10 mouse cellular contexts compared by ENCODE assay signal in the genomic region with DNA sequence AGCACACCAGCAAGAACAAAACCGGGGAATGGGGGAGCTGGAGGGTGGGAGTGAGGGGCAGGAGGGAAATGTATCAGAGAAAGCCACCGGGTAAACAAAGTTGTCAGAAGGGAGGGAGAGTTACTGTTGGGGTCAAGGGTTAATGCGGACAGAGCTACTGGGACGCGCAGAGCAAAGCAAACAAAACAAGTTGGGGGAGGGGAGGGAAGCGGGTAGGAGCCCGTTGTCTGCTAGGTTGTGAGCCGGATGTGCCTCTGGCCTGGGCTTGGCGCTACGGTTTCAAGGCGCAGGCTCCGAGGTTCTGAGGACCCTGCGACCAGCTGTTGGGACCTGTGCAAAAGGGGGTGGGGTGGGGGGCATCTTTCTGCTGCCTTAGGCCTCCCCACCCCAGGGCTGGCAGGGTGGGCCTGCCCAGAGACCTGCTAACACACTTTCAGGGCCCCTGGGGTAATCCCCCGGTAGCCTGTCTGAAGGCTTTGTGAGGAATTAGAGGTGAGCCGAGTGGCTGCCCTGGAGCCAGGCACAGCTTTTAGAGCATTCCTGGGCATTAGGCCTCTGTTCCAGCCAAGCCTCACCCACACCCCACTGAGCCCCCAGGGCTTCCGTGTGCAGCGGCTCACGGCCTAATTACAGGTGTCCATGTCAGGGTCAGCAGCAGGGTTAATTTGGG. TPM values are rescaled to one million over a fixed set of nuclear protein-coding genes. Genes with fewer than 3 reads are reported as not detected.
DNase-seq lines count a peak whose midpoint lies in the region; ATAC-seq and TF ChIP-seq lines count a peak whose summit lies in the region.
"Had no signal": no experiment of that assay in that cellular context is flagged by ENCODE, and none has a peak within 500 bp of the region (broad histone marks: within the 10 kb centered on the region; RNA-seq: fewer than 3 reads in every experiment).

No protein-coding gene starts in this region.

- H3K9ac ChIP-seq in heart, embryonic 12.5 days = no peak overlapping the region
- 0 out of 2 replicates have a peak overlapping the region, but pooled peaks have one; percentile 24 for H3K9ac ChIP-seq in midbrain, postnatal 0 days (replicated peaks; ENCODE audit: low read length, poor library complexity, severe bottlenecking)

- H3K36me3 ChIP-seq in heart, embryonic 12.5 days = no peaks in the 10 kb centered on the region
- no peaks in the 10 kb centered on the region for H3K36me3 ChIP-seq in midbrain, postnatal 0 days (ENCODE audit: insufficient read depth, low read length)

- no peak overlapping the region for H3K27ac ChIP-seq in heart, embryonic 12.5 days (ENCODE audit: poor library complexity, severe bottlenecking)
- H3K27ac ChIP-seq in midbrain, postnatal 0 days (ENCODE audit: low read depth, low read length) = no peak overlapping the region
- H3K27ac ChIP-seq: left cerebral cortex, adult 2 months had no signal

- H3K27me3 ChIP-seq in heart, embryonic 12.5 days (replicated peaks) = peaks cover 6% of the 10 kb centered on the region
- no peaks in the 10 kb centered on the region for H3K27me3 ChIP-seq in midbrain, postnatal 0 days (ENCODE audit: insufficient read depth, low read length)

- H3K9me3 ChIP-seq in heart, embryonic 12.5 days (replicated peaks) = no peaks in the 10 kb centered on the region
- H3K9me3 ChIP-seq in midbrain, postnatal 0 days (ENCODE audit: low read length) = no peaks in the 10 kb centered on the region

- ATAC-seq in heart, embryonic 12.5 days (ENCODE audit: insufficient number of reproducible peaks, low FRiP score) = peak; percentile 33; the same call in 1 of the 2 replicates
- no peak for ATAC-seq in midbrain, postnatal 0 days (ENCODE audit: low FRiP score)

- 6% methylated on average over 18 of the region's 18 CpGs for WGBS in heart, embryonic 12.5 days
- WGBS in midbrain, postnatal 0 days = 6% methylated on average over 18 of the region's 18 CpGs

- H3K4me1 ChIP-seq in heart, embryonic 12.5 days (replicated peaks) = peaks cover 13% of the 10 kb centered on the region
- H3K4me1 ChIP-seq in midbrain, postnatal 0 days (ENCODE audit: insufficient read depth, low read length) = no peaks in the 10 kb centered on the region

- H3K4me3 ChIP-seq in heart, embryonic 12.5 days = no peak overlapping the region
- no peak overlapping the region for H3K4me3 ChIP-seq in midbrain, postnatal 0 days (ENCODE audit: low read depth, low read length)
- H3K4me3 ChIP-seq: left cerebral cortex, adult 2 months had no signal

- no peak for TF ChIP-seq CTCF in midbrain, postnatal 0 days (IDR thresholded peaks at IDR 0.05)

- H3K4me2 ChIP-seq in heart, embryonic 12.5 days = peak overlapping the region; percentile 26; the same call in 1 of the 2 replicates
- no peak overlapping the region for H3K4me2 ChIP-seq in midbrain, postnatal 0 days (ENCODE audit: low read depth, low read length, poor library complexity, severe bottlenecking)

- no peak for DNase-seq in heart, postnatal 4 days
- peak; percentile 87 for DNase-seq in embryo, embryonic 11 days
- DNase-seq in kidney, postnatal 10 days = peak; percentile 59
- no peak for DNase-seq in midbrain, postnatal 0 days (ENCODE audit: low spot score)
- DNase-seq in cerebellum, postnatal 25 days = no peak
- no peak for DNase-seq in right cerebral cortex, postnatal 36 days (ENCODE audit: low spot score in 2 of 2)
- no peak for DNase-seq in left cerebral cortex, adult 9 months (ENCODE audit: low spot score in 2 of 2)
- DNase-seq: adrenal gland, postnatal 36 days had no signal

RNA-seq across cellular contexts. Expression of gene Tlx1, which starts 36.6 kb away (rescaled TPM):
- 0.40 and 0.50 TPM in 2 replicates for polyA plus RNA-seq in heart, embryonic 12.5 days (2016; fragmentation: Nextera tagmentation; extraction: Ambion mirVana)
- 1 to 10 TPM in 1 of 2 experiments, under 1 TPM in 1; 0.88 to 1.4 TPM for total RNA-seq in heart, postnatal 4 days (2021)
- not detected in 2 replicates for total RNA-seq in midbrain, postnatal 0 days (2014; rRNA removed)
- polyA plus RNA-seq in midbrain, postnatal 0 days (2015; fragmentation: Nextera tagmentation; extraction: Ambion mirVana) = not detected in 2 replicates
- total RNA-seq: adrenal gland, postnatal 36 days; left cerebral cortex, adult 2 months had no signal

RNA-seq across cellular contexts. Expression of gene Kazald1, which starts 38.9 kb away (rescaled TPM):
- polyA plus RNA-seq in heart, embryonic 12.5 days (2016; fragmentation: Nextera tagmentation; extraction: Ambion mirVana) = 2.9 and 3.0 TPM in 2 replicates
- total RNA-seq in heart, postnatal 4 days (2021) = 1 to 10 TPM; 5.1 to 6.2 TPM
- 0.94 and 2.2 TPM in 2 replicates for total RNA-seq in midbrain, postnatal 0 days (2014; rRNA removed)
- 2.2 and 2.3 TPM in 2 replicates for polyA plus RNA-seq in midbrain, postnatal 0 days (2015; fragmentation: Nextera tagmentation; extraction: Ambion mirVana)

Comparison
In these comparisons a context has a peak if more than half of its experiments do, and no peak if none do; other contexts are left out.
1. DNase-seq: peak in embryo, embryonic 11 days (single experiment) and kidney, postnatal 10 days (single experiment); none in heart, postnatal 4 days (single experiment), midbrain, postnatal 0 days (single experiment), cerebellum, postnatal 25 days (0 of 2), right cerebral cortex, postnatal 36 days (0 of 2) and left cerebral cortex, adult 9 months (0 of 2).